Mouse (Mus musculus): ENCODE data around the gene P3h4. TPM values are rescaled to one million over a fixed set of nuclear protein-coding genes. Genes with fewer than 3 reads are reported as not detected.

P3h4 gene
- polyA plus RNA-seq, 1 experiment from 2014 or later, result 58.1 TPM

Small RNAs within 50 kb of the gene (microRNA-seq; reads per million reads assigned to microRNA genes)
- not detected for gene Gm27374

Other genes with a start within 250 kb of the P3h4 start
- not detected in 2 replicates for gene Krt9, start 221.6 kb downstream of the P3h4 start, polyA plus RNA-seq (2014; fragmentation: Nextera tagmentation; extraction: Ambion mirVana)
- 1.5 and 1.9 TPM in 2 replicates for gene Krt14, start 207.3 kb downstream of the P3h4 start, polyA plus RNA-seq (2014; fragmentation: Nextera tagmentation; extraction: Ambion mirVana)
- not detected in 2 replicates for gene Krt16, start 165.9 kb downstream of the P3h4 start, polyA plus RNA-seq (2014; fragmentation: Nextera tagmentation; extraction: Ambion mirVana)
- 1.4 TPM in 2 replicates for gene Krt17, start 153.8 kb downstream of the P3h4 start, polyA plus RNA-seq (2014; fragmentation: Nextera tagmentation; extraction: Ambion mirVana)
- gene Krt42, start 145.0 kb downstream of the P3h4 start, polyA plus RNA-seq (2014; fragmentation: Nextera tagmentation; extraction: Ambion mirVana), result not detected in 2 replicates
- gene Eif1, start 95.0 kb downstream of the P3h4 start, polyA plus RNA-seq (2014; fragmentation: Nextera tagmentation; extraction: Ambion mirVana), result 1,807 and 1,900 TPM in 2 replicates
- not detected in 2 replicates for gene Gast, start 80.4 kb downstream of the P3h4 start, polyA plus RNA-seq (2014; fragmentation: Nextera tagmentation; extraction: Ambion mirVana)
- gene Hap1, start 58.7 kb downstream of the P3h4 start, polyA plus RNA-seq (2014; fragmentation: Nextera tagmentation; extraction: Ambion mirVana), result 3.4 and 4.3 TPM in 2 replicates
- 117 and 118 TPM in 2 replicates for gene Jup, start 17.1 kb downstream of the P3h4 start, polyA plus RNA-seq (2014; fragmentation: Nextera tagmentation; extraction: Ambion mirVana)
- gene Fkbp10, start 861 bp upstream of the P3h4 start, polyA plus RNA-seq (2014; fragmentation: Nextera tagmentation; extraction: Ambion mirVana), result 94.5 and 95.3 TPM in 2 replicates
- gene Nt5c3b, start 27.0 kb upstream of the P3h4 start, polyA plus RNA-seq (2014; fragmentation: Nextera tagmentation; extraction: Ambion mirVana), result 95.8 and 102 TPM in 2 replicates
- gene Klhl10, start 27.1 kb upstream of the P3h4 start, polyA plus RNA-seq (2014; fragmentation: Nextera tagmentation; extraction: Ambion mirVana), result 0.36 and 0.44 TPM in 2 replicates
- gene Klhl11, start 57.9 kb upstream of the P3h4 start, polyA plus RNA-seq (2014; fragmentation: Nextera tagmentation; extraction: Ambion mirVana), result 8.6 and 9.3 TPM in 2 replicates
- 51.6 and 54.0 TPM in 2 replicates for gene Acly, start 113.2 kb upstream of the P3h4 start, polyA plus RNA-seq (2014; fragmentation: Nextera tagmentation; extraction: Ambion mirVana)
- 0.13 and 1.0 TPM in 2 replicates for gene Ttc25, start 130.8 kb upstream of the P3h4 start, polyA plus RNA-seq (2014; fragmentation: Nextera tagmentation; extraction: Ambion mirVana)
- 19.2 and 20.8 TPM in 2 replicates for gene Cnp, start 160.1 kb upstream of the P3h4 start, polyA plus RNA-seq (2014; fragmentation: Nextera tagmentation; extraction: Ambion mirVana)
- 76.6 and 81.1 TPM in 2 replicates for gene Nkiras2, start 204.4 kb upstream of the P3h4 start, polyA plus RNA-seq (2014; fragmentation: Nextera tagmentation; extraction: Ambion mirVana)
- gene Dnajc7, start 205.3 kb upstream of the P3h4 start, polyA plus RNA-seq (2014; fragmentation: Nextera tagmentation; extraction: Ambion mirVana), result 66.4 and 69.6 TPM in 2 replicates

Measured in heart, embryonic 14.5 days (tissue).